Mouse (Mus musculus) lung, postnatal 0 days (tissue): ENCODE data around the gene Gm20388.

Experiments
- CTCF ChIP-seq: IDR thresholded peaks from 2 replicates; pipeline ENCODE4 v1.5.1; 2016; ENCODE audit warnings: antibody characterized with exemption, mild to moderate bottlenecking
- EP300 ChIP-seq: IDR thresholded peaks from 2 replicates; pipeline ENCODE4 v1.6.1; 2016; ENCODE audit warnings: antibody characterized with exemption, mild to moderate bottlenecking, control low read depth

GRCm38 (mm10) chr8:123675611-123676010, 3765.0 kb downstream of the Gm20388 start:
- no peak for TF ChIP-seq CTCF
- no peak for TF ChIP-seq EP300
